Mouse (Mus musculus): ENCODE data around the gene Clec10a. TPM values are rescaled to one million over a fixed set of nuclear protein-coding genes. Genes with fewer than 3 reads are reported as not detected.
A peak's percentile ranks its signal among the peaks of the same experiment; 100 is the strongest.

Clec10a gene
- polyA plus RNA-seq, 1 experiment from 2014 or later, result 1.4 TPM

- Histone ChIP-seq H3K4me1 (replicated peaks; ENCODE audit: control insufficient read depth, insufficient read depth) (peaks cover 3% of the 10 kb centered on the region; the same call in 1 of the 2 replicates), H3K27ac (replicated peaks) (no peak overlapping the region), H3K9ac (ENCODE audit: low read length) (no peak overlapping the region), H3K4me2 (replicated peaks; ENCODE audit: low read depth) (no peak overlapping the region), H3K36me3 (ENCODE audit: control insufficient read depth, insufficient read depth, low read length) (no peaks in the 10 kb centered on the region), H3K9me3 (ENCODE audit: control insufficient read depth, low read length) (no peaks in the 10 kb centered on the region), H3K4me3 (ENCODE audit: low read depth, low read length) (no peak overlapping the region), H3K27me3 (ENCODE audit: control insufficient read depth, insufficient read depth, low read length) (peaks cover 3% of the 10 kb centered on the region; the same call in 1 of the 2 replicates)
- 66% methylated on average over 3 of the region's 3 CpGs for WGBS
- ATAC-seq (ENCODE audit: low FRiP score, low TSS enrichment) (no peak), DNase-seq (ENCODE audit: low spot score) (no peak)
- TF ChIP-seq CTCF (IDR thresholded peaks at IDR 0.05; ENCODE audit: low read depth) (no peak), EP300 (optimal IDR thresholded peaks at IDR 0.05) (no peak)
Observed at GRCm38 (mm10) chr11:70216103-70216502, 60.1 kb downstream of the Clec10a start.

- DNase-seq (ENCODE audit: low spot score) (no peak), ATAC-seq (ENCODE audit: low FRiP score, low TSS enrichment) (no peak)
- Histone ChIP-seq H3K27ac (replicated peaks) (no peak overlapping the region), H3K4me2 (replicated peaks; ENCODE audit: low read depth) (no peak overlapping the region), H3K9ac (ENCODE audit: low read length) (no peak overlapping the region), H3K27me3 (ENCODE audit: control insufficient read depth, insufficient read depth, low read length) (peaks cover 3% of the 10 kb centered on the region; the same call in 1 of the 2 replicates), H3K4me1 (replicated peaks; ENCODE audit: control insufficient read depth, insufficient read depth) (peaks cover 3% of the 10 kb centered on the region; the same call in 1 of the 2 replicates), H3K9me3 (ENCODE audit: control insufficient read depth, low read length) (no peaks in the 10 kb centered on the region), H3K4me3 (ENCODE audit: low read depth, low read length) (no peak overlapping the region), H3K36me3 (ENCODE audit: control insufficient read depth, insufficient read depth, low read length) (no peaks in the 10 kb centered on the region)
- TF ChIP-seq CTCF (IDR thresholded peaks at IDR 0.05; ENCODE audit: low read depth) (no peak), EP300 (optimal IDR thresholded peaks at IDR 0.05) (no peak)
- WGBS, result 59% methylated on average over 4 of the region's 4 CpGs
Observed at GRCm38 (mm10) chr11:70218039-70218438, 62.0 kb downstream of the Clec10a start.

GRCm38 (mm10) chr11:70218741-70219470 is 62.9 kb downstream of the Clec10a start:
- Histone ChIP-seq H3K4me2 (replicated peaks; ENCODE audit: low read depth) (no peak overlapping the region), H3K27me3 (ENCODE audit: control insufficient read depth, insufficient read depth, low read length) (peaks cover 3% of the 10 kb centered on the region; the same call in 1 of the 2 replicates), H3K9ac (ENCODE audit: low read length) (no peak overlapping the region), H3K4me3 (ENCODE audit: low read depth, low read length) (no peak overlapping the region), H3K27ac (replicated peaks) (no peak overlapping the region), H3K36me3 (ENCODE audit: control insufficient read depth, insufficient read depth, low read length) (no peaks in the 10 kb centered on the region), H3K9me3 (ENCODE audit: control insufficient read depth, low read length) (no peaks in the 10 kb centered on the region), H3K4me1 (replicated peaks; ENCODE audit: control insufficient read depth, insufficient read depth) (peaks cover 3% of the 10 kb centered on the region; the same call in 1 of the 2 replicates)
- ATAC-seq (ENCODE audit: low FRiP score, low TSS enrichment) (no peak), DNase-seq (ENCODE audit: low spot score) (no peak)
- TF ChIP-seq EP300 (optimal IDR thresholded peaks at IDR 0.05) (no peak), CTCF (IDR thresholded peaks at IDR 0.05; ENCODE audit: low read depth) (no peak)
- 89% methylated on average over 15 of the region's 15 CpGs for WGBS

- Histone ChIP-seq H3K9me3 (ENCODE audit: control insufficient read depth, low read length) (no peaks in the 10 kb centered on the region), H3K4me2 (replicated peaks; ENCODE audit: low read depth) (peak overlapping the region; percentile 92), H3K9ac (ENCODE audit: low read length) (peak overlapping the region; percentile 67), H3K27ac (replicated peaks) (peak overlapping the region; percentile 84), H3K4me1 (replicated peaks; ENCODE audit: control insufficient read depth, insufficient read depth) (no peaks in the 10 kb centered on the region), H3K27me3 (ENCODE audit: control insufficient read depth, insufficient read depth, low read length) (no peaks in the 10 kb centered on the region), H3K4me3 (ENCODE audit: low read depth, low read length) (peak overlapping the region; percentile 48), H3K36me3 (ENCODE audit: control insufficient read depth, insufficient read depth, low read length) (no peaks in the 10 kb centered on the region)
- TF ChIP-seq CTCF (IDR thresholded peaks at IDR 0.05; ENCODE audit: low read depth) (no peak), EP300 (optimal IDR thresholded peaks at IDR 0.05) (no peak)
- DNase-seq (ENCODE audit: low spot score), result no peak
- no peak for ATAC-seq (ENCODE audit: low FRiP score, low TSS enrichment)
- 55% methylated on average over 7 of the region's 7 CpGs for whole genome bisulfite sequencing
Observed at GRCm38 (mm10) chr11:70219873-70220272, 63.9 kb downstream of the Clec10a start.

- Histone ChIP-seq H3K9ac (ENCODE audit: low read length) (peak overlapping the region; percentile 67), H3K27ac (replicated peaks) (peak overlapping the region; percentile 84), H3K9me3 (ENCODE audit: control insufficient read depth, low read length) (no peaks in the 10 kb centered on the region), H3K4me2 (replicated peaks; ENCODE audit: low read depth) (peak overlapping the region; percentile 92), H3K27me3 (ENCODE audit: control insufficient read depth, insufficient read depth, low read length) (no peaks in the 10 kb centered on the region), H3K36me3 (ENCODE audit: control insufficient read depth, insufficient read depth, low read length) (no peaks in the 10 kb centered on the region), H3K4me1 (replicated peaks; ENCODE audit: control insufficient read depth, insufficient read depth) (no peaks in the 10 kb centered on the region), H3K4me3 (ENCODE audit: low read depth, low read length) (peak overlapping the region; percentile 48)
- DNase-seq (ENCODE audit: low spot score), result no peak
- TF ChIP-seq CTCF (IDR thresholded peaks at IDR 0.05; ENCODE audit: low read depth) (no peak), EP300 (optimal IDR thresholded peaks at IDR 0.05) (no peak)
- ATAC-seq (ENCODE audit: low FRiP score, low TSS enrichment), result no peak
- 2% methylated on average over 23 of the region's 24 CpGs for WGBS
Observed at GRCm38 (mm10) chr11:70220323-70220722, 64.3 kb downstream of the Clec10a start.

Other genes starting within 250 kb of the Clec10a start
- gene Gps2, start 242.3 kb upstream of the Clec10a start, polyA plus RNA-seq (2015; fragmentation: Nextera tagmentation; extraction: Ambion mirVana), result 40.6 and 43.3 TPM in 2 replicates
- 1,169 and 1,205 TPM in 2 replicates for gene Eif5a, start 234.2 kb upstream of the Clec10a start, polyA plus RNA-seq (2015; fragmentation: Nextera tagmentation; extraction: Ambion mirVana)
- 1.4 and 1.7 TPM in 2 replicates for gene Ybx2, start 220.4 kb upstream of the Clec10a start, polyA plus RNA-seq (2015; fragmentation: Nextera tagmentation; extraction: Ambion mirVana)
- 36.4 and 40.5 TPM in 2 replicates for gene Slc2a4, start 208.0 kb upstream of the Clec10a start, polyA plus RNA-seq (2015; fragmentation: Nextera tagmentation; extraction: Ambion mirVana)
- 119 and 125 TPM in 2 replicates for gene Cldn7, start 191.4 kb upstream of the Clec10a start, polyA plus RNA-seq (2015; fragmentation: Nextera tagmentation; extraction: Ambion mirVana)
- gene Ctdnep1, start 175.0 kb upstream of the Clec10a start, polyA plus RNA-seq (2015; fragmentation: Nextera tagmentation; extraction: Ambion mirVana), result 13.1 and 14.9 TPM in 2 replicates
- gene Elp5, start 173.7 kb upstream of the Clec10a start, polyA plus RNA-seq (2015; fragmentation: Nextera tagmentation; extraction: Ambion mirVana), result 73.1 and 73.4 TPM in 2 replicates
- gene Gabarap, start 165.1 kb upstream of the Clec10a start, polyA plus RNA-seq (2015; fragmentation: Nextera tagmentation; extraction: Ambion mirVana), result 536 and 544 TPM in 2 replicates
- 34.4 and 38.5 TPM in 2 replicates for gene Phf23, start 160.4 kb upstream of the Clec10a start, polyA plus RNA-seq (2015; fragmentation: Nextera tagmentation; extraction: Ambion mirVana)
- 9.8 and 11.1 TPM in 2 replicates for gene Dvl2, start 155.6 kb upstream of the Clec10a start, polyA plus RNA-seq (2015; fragmentation: Nextera tagmentation; extraction: Ambion mirVana)
- gene Acadvl, start 140.8 kb upstream of the Clec10a start, polyA plus RNA-seq (2015; fragmentation: Nextera tagmentation; extraction: Ambion mirVana), result 136 and 143 TPM in 2 replicates
- 2.6 and 3.9 TPM in 2 replicates for gene Dlg4, start 139.3 kb upstream of the Clec10a start, polyA plus RNA-seq (2015; fragmentation: Nextera tagmentation; extraction: Ambion mirVana)
- 0.70 and 0.83 TPM in 2 replicates for gene Asgr1, start 102.1 kb upstream of the Clec10a start, polyA plus RNA-seq (2015; fragmentation: Nextera tagmentation; extraction: Ambion mirVana)
- gene Asgr2, start 63.6 kb upstream of the Clec10a start, polyA plus RNA-seq (2015; fragmentation: Nextera tagmentation; extraction: Ambion mirVana), result 0.19 and 0.30 TPM in 2 replicates
- gene Mgl2, start 25.9 kb upstream of the Clec10a start, polyA plus RNA-seq (2015; fragmentation: Nextera tagmentation; extraction: Ambion mirVana), result 0.48 and 0.68 TPM in 2 replicates
- gene Slc16a11, start 56.6 kb downstream of the Clec10a start, polyA plus RNA-seq (2015; fragmentation: Nextera tagmentation; extraction: Ambion mirVana), result 2.5 and 3.1 TPM in 2 replicates
- gene Slc16a13, start 64.9 kb downstream of the Clec10a start, polyA plus RNA-seq (2015; fragmentation: Nextera tagmentation; extraction: Ambion mirVana), result 5.7 and 6.1 TPM in 2 replicates
- 3.2 and 3.6 TPM in 2 replicates for gene Bcl6b, start 73.6 kb downstream of the Clec10a start, polyA plus RNA-seq (2015; fragmentation: Nextera tagmentation; extraction: Ambion mirVana)
- 81.0 and 83.6 TPM in 2 replicates for gene 0610010K14Rik, start 81.7 kb downstream of the Clec10a start, polyA plus RNA-seq (2015; fragmentation: Nextera tagmentation; extraction: Ambion mirVana)
- 7.5 and 10.1 TPM in 2 replicates for gene Gm21988, start 83.6 kb downstream of the Clec10a start, polyA plus RNA-seq (2015; fragmentation: Nextera tagmentation; extraction: Ambion mirVana)
- 317 and 326 TPM in 2 replicates for gene Rnasek, start 83.6 kb downstream of the Clec10a start, polyA plus RNA-seq (2015; fragmentation: Nextera tagmentation; extraction: Ambion mirVana)
- gene Alox12, start 99.2 kb downstream of the Clec10a start, polyA plus RNA-seq (2015; fragmentation: Nextera tagmentation; extraction: Ambion mirVana), result 13.8 and 16.5 TPM in 2 replicates
- 0.05 and 0.17 TPM in 2 replicates for gene Alox12e, start 166.4 kb downstream of the Clec10a start, polyA plus RNA-seq (2015; fragmentation: Nextera tagmentation; extraction: Ambion mirVana)
- gene Alox15, start 195.8 kb downstream of the Clec10a start, polyA plus RNA-seq (2015; fragmentation: Nextera tagmentation; extraction: Ambion mirVana), result 3.2 and 12.3 TPM in 2 replicates

Data from stomach, postnatal 0 days (tissue).